Mouse (Mus musculus) granulocyte monocyte progenitor cell, adult 5-6 weeks (primary cell): ENCODE data around the gene Omt2a. TPM values are rescaled to one million over a fixed set of nuclear protein-coding genes. Genes with fewer than 3 reads are reported as not detected.
"Not testable (repeated sequence)": the region's sequence is repeated elsewhere in the genome, so short reads cannot be mapped to it uniquely, and the experiment has no call there.

Source experiments
- ATAC-seq: replicated peaks from 2 replicates; pipeline ENCODE4 v1.8.0; 2016; ENCODE audit warnings: mild to moderate bottlenecking, moderate TSS enrichment, inconsistent platforms; ENCODE audit not compliant: poor library complexity, severe bottlenecking
- total RNA-seq, 2 experiments: library from RNA; stranded (forward) in 1 of 2; stranded (reverse) in 1 of 2; fragments of 200-712, 200-1000 nt in 1 of 2; fragments of >200 nt in 1 of 2; fragmentation: Nextera tagmentation in 1 of 2; gene quantifications; 2 replicates each; pipeline ENCODE4 v1.2.3; 2014 to 2017

Omt2a gene
- total RNA-seq (2014; fragmentation: Nextera tagmentation) (not detected in 2 replicates), total RNA-seq (2017) (not detected in 2 replicates)

DNA sequence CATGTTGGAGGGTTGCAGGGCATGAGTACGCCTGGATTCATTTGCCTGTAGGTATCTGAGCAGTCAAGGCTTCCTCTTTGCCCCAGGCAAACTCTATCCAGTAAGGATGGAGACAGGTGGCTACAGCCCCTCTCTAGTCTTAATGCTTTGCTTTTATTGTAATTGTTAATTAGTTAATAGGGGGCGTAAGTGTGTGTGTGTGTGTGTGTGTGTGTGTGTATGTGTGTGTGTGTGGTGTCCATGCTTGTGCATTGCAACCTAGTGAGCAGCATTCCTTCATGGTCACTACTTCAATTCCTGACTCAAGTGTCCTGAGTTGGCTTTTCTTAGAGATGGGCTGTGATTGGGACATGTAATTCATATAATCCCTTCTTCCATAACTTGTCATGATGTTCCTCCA is at the start of gene Omt2a:
Gene Omt2a (minus strand): TSS at position 101 of the 400 bp plus-strand sequence.
- no peak for ATAC-seq

DNA sequence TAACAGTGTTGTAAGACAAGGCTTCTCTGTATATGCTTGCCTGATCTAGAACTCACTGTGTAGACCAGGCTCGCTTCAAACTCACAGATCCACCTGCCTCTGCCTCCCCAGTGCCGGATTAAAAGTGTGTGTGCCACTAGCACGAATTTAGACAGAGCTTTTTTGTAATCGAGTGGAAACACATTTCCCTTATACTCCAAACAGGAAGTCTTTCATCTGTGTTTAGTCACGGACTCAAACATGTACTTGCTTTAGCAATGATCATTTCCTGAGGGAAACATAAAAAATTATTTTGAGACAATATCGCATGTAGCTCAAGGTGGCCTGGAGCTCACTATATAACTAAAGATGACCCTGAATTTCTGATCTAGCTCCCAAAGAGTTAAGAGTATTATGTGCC is 48.8 kb upstream of the Omt2a start:
- peak; percentile 40 for ATAC-seq

DNA sequence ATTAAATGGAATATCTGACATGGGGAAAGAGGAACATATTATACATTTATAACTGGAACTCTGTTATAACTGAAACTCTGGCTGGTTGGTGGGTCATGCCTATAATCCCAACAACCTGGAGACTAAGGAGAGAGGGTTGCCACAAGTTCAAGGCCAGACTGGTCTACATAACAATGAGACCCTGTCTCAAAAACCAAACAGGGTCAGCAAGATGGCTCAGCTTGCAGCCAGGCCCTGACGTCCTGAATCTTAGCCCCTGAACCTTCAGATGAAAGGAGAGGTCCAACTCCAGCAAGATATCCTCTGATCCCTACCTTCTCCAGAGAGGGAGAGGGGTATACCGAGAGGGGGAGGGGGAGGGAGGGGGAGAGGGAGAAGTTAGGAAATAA is 45.9 kb upstream of the Omt2a start:
- no peak for ATAC-seq

DNA sequence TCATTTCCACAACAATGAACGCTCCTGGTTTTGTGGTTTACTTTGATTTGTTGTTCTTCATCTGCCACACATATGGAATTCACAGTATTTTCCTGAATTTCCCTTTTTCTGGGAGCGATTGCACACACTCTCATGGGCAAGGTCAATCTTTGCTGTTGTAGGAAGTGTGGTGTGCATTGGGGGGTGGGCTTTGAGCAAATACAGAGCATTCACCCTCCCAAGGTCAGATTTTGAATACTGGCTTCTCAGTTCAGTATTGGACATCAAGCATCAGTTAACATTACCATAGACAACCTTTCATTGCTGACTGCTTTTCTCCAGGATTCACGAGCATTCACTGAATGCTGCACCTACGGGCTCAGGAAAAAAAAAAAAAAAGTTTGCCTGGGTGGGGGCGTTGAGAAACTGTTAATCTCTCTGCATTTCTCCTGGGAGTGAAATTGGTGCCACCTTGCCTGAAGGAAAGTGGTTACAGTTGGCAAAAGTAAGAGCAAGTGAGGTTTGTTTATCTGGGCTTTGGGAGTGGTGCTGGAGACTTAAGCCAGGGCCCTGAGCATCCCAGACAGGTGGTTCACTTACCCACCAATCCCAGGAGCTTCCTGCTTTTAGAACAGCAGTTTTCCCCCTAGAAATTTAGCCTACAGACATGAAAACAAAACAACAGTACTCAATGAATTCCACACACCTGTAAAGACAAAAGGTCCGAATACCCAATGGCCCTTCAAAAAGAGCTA is 45.3 kb upstream of the Omt2a start:
- no peak for ATAC-seq

DNA sequence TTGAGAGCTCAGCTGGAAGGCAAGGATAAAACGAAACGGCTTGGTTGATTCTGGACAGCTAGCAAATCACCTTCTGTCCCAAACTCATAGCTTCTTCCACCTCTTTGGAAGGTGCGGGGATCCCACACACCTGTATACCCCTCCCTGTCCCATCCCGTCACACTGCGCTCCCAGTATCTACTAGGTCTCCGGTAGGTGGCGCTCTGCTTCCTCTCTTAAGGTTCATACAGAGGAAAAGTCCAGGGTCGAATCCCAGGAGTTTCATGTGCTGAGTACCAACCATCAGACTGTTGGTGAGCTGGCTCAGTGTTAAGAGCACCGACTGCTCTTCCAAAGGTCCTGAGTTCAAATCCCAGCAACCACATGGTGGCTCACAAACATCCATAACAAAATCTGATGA is 43.5 kb upstream of the Omt2a start:
- peak; percentile 84 for ATAC-seq

DNA sequence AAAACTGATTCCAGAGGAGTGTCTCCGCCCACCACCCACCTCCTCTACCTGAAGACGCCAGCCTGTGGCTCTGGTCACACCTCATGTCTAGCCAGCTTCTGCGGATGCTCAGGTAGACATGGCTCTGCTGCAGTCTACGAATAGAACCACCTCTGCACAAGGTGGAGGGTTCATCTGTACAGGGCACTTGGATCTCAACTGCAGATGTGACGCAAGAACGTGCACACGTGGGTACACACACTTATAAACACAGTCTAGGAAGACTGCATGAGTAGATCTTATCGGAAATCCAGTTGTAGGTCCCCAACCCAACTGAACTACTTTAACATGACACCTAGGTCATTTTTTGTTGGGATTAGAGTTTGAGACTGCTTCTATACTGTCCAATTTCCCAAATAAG is 41.0 kb upstream of the Omt2a start, which contains the start of gene Gsta2:
Gene Gsta2 (minus strand): TSS at position 178 of the 400 bp plus-strand sequence.
- no peak for ATAC-seq

DNA sequence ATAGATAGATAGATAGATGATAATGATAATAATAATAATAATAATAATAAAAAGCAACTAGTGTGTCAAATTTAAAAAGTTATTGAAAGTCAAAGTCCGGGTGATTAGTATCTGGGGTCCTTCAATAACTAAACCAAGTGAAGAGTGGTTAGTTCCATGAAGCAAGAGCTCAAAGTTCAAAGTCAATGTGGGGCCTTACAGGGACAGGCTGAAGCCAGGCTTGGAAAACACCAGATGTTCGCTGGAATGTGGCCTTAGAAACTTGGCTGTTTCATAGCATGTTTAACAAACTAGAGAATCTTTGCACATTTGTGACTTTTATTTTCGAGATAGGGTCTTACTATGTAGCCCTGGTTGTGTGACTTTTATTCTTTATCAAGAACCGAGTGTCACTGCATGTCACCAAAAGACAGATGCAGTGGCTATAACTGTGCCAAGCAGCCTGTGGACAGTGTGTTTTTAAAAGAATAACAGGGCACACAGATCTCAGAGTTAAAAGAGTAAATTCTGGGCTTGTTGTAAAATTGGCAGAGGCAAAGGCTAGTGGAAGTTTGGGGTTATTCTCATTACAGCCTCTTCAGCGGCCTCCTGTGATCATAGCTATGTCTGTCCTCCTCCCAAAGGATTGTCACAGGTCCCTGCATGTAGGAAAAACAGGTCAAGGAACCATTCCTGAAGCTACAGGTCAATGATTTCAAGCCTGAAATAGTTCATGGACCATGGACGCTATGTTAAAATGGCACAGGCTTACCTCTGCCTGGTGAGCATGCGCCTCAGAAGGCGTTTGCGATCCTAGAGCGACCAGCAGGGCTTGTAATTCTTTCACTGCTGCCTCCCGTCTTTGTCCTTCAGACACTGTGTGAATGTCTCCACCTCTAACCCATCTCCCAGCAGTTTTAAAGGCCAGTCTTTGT is 40.3 kb upstream of the Omt2a start:
- ATAC-seq = no peak

DNA sequence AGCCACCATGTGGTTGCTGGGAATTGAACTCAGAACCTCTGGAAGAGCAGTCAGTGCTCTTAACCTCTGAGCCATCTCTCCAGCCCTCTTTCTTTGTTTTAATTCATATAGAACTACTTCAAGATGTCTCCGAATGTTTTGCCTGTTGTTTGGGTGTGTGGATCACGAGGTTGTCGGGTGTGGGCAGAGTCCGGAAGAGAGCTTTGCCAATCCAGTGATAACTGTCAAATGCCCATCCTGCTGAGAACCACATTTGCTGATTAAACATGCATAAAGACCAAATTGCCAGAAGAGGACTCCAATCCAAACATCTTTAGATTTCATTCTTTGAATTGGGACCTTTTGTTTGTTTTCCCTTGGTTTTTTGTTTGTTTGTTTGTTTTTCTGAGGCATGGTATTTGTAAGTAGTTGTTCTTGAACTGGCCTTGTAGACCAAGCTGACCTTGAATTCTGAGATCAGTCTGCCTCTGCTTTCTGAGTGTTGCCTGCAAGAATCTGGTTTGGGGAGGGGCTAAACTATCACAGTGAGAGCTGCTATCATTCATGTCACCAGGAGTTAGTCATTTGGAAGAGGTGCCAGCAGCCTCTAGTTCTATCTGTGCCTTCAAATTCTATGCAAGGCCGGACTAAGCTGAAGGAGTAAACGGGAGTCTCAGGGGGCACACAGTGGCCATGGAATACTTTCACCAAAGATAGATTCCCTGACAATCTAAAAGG is 37.1 kb upstream of the Omt2a start:
- ATAC-seq = no peak

DNA sequence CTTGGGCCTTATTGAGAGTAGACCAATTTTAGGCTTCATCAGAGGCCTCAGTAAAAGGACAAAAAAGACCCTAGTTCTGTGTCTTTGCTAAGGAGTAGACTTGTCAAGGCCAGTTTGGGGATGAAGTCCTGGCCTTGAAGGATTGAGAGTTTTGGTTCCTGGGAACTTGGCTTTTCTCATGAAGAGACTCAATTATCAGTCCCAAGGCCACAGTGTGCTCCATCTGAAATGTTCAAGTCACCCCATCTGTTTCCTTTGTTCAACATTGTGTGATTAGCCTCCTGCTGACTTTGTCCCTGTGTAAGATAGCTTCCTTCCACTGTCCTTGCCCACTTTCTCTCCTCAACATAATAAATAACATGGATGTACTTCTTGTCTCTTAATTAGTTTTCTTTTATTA is 35.4 kb upstream of the Omt2a start:
- ATAC-seq = not testable (repeated sequence)

DNA sequence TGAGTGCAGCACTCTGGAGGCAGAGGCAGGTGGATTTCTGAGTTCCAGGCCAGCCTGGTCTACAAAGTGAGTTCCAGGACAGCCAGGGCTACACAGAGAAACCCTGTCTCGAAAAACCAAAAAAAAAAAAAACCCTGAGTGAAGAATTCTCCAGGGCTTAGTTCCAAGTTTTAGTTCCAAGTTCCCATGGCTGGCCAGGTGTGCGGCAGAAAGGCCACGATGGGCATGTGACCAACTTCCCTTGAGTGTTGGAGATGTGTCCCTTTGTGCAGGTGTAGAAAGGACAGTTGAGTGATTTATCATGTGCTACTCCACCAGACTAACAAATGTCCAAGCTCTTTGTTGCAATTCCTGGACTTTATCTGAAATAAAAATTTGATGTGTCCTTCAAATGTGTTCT is 34.5 kb upstream of the Omt2a start:
- not testable (repeated sequence) for ATAC-seq

DNA sequence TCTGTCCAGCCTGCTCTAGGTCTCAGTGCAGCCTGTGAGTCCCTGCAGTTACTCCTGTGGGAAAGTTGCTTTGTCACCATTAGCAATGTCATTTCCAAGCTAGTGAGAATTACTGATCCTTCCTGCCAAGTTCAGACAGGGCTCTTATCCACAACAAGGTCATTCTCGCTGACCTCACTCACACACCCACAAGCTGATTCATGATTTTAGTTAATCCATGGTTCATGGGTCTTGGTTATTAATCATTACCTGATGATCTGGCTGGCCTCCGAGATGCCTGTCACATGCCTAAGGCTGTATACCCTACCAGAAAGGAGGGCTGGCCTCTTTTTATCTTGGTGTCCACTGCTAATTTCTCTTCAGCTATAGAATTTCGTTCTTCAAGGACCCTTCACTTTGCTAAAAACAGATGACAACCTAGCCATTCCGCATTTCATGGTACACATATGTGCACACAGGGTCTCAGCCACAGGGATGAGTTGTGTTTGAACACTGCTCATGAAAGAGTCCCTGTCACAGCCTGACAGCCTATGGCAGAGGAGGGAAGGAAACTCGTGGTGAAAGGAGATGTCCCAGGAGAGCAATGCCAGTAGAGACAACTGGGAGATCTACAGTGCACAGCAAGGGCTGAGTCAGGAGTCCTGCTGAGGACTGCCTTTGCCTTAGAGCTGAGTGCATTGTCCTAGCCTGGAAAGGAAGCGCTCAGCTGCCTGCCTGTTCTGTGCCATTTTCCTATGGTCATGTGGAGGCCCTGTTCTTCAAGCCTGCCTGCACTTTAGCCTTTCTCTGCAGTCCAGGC is 33.8 kb upstream of the Omt2a start:
- ATAC-seq = not testable (repeated sequence)

DNA sequence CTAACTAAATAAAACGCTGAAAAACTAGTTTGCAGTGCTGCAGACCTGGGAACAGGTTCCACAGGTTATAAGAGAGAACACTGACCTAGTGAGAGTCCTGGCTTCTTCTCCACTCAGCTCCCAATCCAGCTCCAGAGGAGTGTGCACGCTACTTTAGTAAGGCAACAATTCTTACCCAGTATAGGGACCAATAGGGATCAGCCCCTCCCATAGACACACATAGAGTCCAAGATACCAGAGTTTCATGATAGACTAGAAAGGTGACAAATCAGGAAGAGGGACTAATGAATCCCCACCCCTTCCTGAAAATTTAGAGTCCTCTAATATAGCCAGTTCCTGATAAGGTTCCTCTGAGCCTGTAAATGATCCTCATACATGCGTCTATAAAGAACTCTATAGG is 32.4 kb upstream of the Omt2a start:
- ATAC-seq = no peak

DNA sequence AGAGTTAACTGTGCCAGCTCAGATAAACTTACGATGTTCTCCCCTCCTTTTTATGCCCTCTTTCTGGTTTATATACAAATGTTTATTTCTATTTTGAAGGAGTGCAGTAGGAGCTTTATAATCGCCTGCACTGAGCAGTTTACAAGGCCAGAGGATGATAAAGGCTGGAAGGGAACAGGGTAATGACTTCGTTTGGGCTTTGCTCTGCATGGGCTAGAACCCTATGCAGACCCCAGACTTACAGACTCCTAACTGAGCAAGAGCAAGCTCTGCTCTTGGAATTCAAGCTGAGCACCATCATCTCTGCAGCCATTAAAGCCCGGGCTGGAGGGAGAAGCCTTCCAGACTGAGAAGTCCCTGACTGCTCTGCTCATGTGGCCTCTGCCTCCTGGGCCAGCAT is 30.6 kb upstream of the Omt2a start:
- not testable (repeated sequence) for ATAC-seq

DNA sequence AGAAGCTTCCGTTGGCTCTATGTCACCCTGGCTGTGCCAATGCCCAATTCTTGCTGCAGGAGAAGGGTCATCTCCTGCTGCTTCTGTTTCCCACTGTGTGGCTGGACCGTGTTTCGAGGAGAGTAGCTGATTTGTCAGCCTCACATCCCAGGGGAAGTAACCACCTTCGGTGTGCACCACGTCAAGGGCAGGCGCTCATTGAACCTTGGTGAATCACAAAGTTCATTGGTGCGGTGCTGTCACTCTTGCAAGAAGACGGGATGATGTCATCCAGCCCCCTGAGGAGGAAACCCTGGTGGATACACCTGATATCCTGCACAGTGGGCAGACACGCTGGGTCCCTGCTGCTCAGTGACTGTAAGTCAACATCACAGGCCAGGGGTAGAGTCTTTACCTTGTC is 28.5 kb upstream of the Omt2a start:
- ATAC-seq = not testable (repeated sequence)

DNA sequence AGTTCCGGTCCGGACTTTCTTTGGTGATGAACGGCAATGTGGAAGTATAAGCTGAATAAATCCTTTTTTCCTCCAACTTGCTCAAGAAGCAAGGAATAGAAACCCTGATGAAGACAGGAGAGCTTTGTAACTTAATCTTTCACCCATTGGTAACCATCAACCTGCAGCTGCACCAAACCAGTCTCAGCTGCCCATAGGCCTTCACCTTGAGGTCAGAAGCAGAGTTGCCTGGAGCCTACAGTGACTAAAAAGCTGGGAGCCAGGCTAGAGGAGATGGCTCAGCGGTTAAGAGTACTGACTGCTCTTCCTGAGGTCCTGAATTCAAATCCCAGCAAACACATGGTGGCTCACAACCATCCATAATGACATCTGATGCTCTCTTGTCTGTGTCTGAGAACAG is 27.9 kb upstream of the Omt2a start:
- ATAC-seq = not testable (repeated sequence)

DNA sequence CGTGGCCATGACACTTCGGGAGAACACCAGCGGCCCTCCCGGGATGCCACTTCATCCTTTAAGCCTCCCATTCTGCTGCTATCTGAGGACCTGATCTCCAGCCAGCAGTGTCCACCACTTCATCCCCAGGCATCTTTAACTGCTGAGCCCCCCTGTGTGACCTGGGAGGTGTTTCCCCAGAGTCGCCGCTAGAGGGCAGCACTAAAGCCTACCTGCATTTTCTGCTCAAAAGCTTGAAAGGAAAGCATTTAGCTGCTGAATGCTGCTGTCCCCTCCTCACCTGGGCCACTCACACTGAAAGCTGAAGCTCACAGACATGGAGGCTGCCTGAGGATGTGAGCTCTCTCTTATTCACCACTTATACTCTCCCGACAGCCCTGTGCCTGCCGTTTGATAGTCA is 25.7 kb upstream of the Omt2a start:
- peak; percentile 62 for ATAC-seq

DNA sequence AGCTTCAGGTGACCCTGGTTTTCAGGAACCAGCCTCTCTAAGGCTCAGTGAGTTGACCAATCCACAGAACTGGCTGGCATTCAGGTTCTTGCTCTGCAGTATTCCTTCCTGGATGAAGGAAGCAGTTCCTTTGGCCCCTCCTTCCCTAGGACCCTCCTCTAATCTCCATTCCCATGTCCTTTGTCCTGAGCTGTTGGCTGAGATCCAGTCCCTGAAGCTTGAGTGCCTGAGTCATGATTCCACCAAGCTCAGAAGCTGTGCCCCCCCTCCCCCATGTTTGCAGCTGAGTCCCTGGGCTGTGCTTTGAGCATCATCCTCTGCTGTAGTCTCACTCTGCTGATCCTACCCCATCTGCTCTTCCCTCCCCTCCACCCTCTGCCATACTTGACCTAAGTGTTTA is 22.5 kb upstream of the Omt2a start:
- ATAC-seq = not testable (repeated sequence)

DNA sequence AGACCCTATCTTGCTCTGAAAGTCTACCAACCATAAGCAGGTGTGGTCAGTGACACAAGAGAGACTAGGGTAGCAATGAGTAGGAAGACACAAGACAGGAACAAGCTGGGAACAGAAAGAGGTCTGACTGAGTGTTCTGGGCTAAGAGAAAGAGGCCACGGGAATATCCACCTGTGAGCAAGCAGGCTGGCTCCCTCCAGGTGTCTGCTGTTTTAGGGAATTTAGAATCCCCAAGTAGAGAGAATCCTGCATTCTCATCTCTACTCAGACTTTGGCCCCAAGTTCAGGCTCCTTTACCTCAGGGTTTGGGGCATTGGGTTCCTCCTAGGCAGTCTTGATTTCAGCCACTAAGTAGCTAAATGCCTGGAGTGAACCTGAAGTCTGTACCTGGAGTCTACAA is 12.7 kb upstream of the Omt2a start, which contains the start of gene Omt2b:
Gene Omt2b (plus strand): TSS at position 301 of the 400 bp plus-strand sequence.
- not testable (repeated sequence) for ATAC-seq

DNA sequence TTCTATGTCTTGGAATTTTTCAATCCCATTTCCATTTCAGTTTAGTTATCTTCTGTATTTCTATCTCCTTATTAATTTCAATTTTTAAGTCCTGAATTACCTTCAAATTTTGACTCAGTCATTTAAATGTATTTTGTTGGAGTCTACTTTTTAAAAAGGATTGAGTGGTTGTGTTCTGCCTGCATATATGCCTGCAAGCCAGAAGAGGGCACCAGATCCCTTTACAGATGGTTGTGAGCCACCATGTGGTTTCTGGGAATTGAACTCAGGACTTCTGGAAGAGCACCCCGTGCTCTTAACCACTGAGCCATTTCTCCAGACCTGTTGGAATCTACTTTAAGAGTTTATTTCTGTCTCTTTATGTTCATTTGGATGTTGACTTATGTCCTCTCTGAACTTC is 4.9 kb upstream of the Omt2a start:
- no peak for ATAC-seq

DNA sequence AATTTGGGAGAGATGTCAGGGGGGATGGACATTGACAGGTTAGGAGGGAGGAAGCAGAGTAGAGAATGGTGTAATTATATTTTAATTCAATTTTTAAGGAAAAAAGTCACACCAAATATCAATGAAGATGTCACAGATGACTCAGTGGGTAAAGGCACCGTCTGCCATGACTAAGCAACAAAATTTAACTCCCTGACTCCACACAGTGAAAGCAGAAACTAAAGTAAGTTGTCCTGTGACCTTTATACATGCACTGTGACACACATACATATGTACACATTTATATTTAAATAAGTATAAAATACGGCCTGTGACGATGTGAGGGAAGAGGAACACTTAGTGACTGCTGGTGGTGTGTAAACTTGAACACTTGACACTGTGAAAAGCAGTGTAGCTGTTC is 6.5 kb downstream of the Omt2a start:
- ATAC-seq = not testable (repeated sequence)
